Mouse (Mus musculus) liver, adult (tissue): ENCODE data around the gene Gpatch8.

Experiments
- GATA4 ChIP-seq: IDR thresholded peaks from 2 replicates; pipeline ENCODE4 v1.6.1; 2014; ENCODE audit warnings: mild to moderate bottlenecking, low read length; ENCODE audit not compliant: insufficient replicate concordance

Gpatch8 gene

GRCm38 (mm10) chr11:102428981-102429540 is 127.1 kb downstream of the Gpatch8 start:
- TF ChIP-seq GATA4: no peak
